Mouse (Mus musculus): ENCODE data around the gene Cilp.

GRCm38 (mm10) chr9:65275810-65276530, 11.0 kb downstream of the Cilp start:
- no peak for TF ChIP-seq CTCF (IDR thresholded peaks at IDR 0.05; ENCODE audit: low read depth)
- TF ChIP-seq EP300 (IDR thresholded peaks at IDR 0.05; ENCODE audit: low read depth), result no peak

All from liver, postnatal 0 days (tissue).